Mouse (Mus musculus): ENCODE results near the gene Rpl18. TPM values are rescaled to one million over a fixed set of nuclear protein-coding genes. Genes with fewer than 3 reads are reported as not detected.

The Rpl18 gene
- total RNA-seq (2023): 100 to 1,000 TPM; 782 to 910 TPM

GRCm38 (mm10) chr7:45715090-45715708 lies at the start of gene Rpl18:
Gene Rpl18 (plus strand): TSS chr7:45715457.

DNA sequence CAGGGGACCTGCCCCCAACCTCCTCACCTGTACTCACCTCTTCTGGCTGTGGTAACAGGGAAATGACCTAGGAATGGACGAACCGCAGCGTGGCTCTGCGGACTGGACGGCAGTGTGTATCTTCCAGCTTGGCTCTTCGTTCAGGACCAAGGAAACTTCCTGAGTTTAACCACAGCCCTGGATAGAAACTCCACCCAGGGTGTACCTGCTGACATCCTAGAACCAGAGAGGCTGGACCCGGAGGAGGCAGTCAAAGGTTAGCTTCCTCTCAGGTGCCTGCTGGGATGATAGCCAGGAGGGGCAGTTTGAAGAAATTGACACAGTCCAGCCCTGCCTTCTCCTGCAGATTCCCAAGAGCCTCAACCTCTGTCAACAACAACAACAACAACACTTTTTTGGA lies 49.1 kb upstream of the Rpl18 start, which contains the start of gene Fut2:
Fut2 (minus strand) TSS at position 234 of the 400 bp plus-strand sequence.

DNA sequence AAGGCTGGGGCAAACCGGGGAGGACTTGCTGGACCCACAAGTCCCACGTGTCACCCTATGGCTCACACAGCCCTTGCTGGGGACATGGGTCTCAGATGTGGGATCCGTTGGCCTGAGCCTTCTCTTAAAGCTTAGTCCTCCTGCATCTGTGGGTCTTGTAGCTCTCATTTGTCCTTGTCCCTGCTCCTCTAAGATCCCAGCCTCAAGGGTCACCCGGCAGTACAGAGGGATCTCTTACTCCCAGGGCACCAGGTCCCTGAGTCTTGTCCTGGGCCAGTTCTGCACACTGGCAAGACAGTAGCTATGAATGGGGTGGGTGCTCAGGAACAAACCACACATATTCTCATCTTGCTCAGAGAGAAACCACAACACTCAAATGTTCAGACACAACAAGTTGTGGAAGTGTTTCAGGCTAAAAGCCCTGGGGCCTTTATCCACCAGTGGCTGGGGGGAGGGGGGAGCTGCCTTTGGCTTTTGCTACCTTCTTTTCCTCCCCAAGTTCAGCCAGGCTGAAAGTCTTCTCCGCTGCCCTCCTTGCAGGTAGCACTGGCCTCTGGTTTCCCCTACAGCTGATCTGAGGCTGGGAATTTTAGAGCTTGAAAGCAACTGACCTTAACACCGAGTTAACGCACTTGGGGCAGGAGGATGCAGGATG lies 31.7 kb upstream of the Rpl18 start, which contains the start of gene Ntn5:
Ntn5 (plus strand) TSS at position 627 of the 655 bp plus-strand sequence.

DNA sequence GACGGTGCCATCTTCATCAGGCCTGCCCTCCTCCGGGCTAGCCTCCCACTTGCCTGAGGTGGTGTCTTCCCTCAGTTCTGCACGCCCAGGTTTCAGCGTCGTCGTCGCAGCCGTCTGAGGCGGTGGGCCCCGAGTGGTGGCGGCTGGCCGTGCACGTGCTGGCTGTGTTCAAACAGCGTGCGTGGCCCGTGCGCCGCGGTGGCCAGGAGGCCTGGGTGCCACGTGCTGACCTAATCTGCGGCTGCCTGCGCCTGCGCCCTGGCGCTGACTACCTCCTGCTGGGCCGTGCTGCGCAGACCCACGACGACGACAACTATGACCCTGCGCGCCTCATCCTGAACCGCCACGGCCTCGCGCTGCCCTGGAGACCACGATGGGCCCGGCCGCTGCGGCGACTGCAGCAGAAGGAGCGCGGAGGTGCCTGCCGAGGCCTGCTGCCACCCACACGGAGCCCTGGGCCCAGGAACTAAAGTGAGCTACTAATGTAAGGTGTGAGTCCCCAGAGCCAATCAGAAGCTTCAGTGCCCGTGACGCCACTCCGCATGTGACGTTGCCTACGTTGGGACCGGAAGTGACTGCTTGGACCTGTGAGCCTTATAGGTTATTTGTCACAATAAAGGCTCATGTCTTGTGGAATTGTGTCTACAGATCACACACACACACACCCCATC lies 21.2 kb upstream of the Rpl18 start, which contains the start of gene Sec1:
Sec1 (minus strand) TSS at position 482 of the 671 bp plus-strand sequence.

GRCm38 (mm10) chr7:45699523-45700141 lies 15.6 kb upstream of the Rpl18 start, which contains the start of gene Car11:
Gene Car11 (plus strand): TSS chr7:45699843.

DNA sequence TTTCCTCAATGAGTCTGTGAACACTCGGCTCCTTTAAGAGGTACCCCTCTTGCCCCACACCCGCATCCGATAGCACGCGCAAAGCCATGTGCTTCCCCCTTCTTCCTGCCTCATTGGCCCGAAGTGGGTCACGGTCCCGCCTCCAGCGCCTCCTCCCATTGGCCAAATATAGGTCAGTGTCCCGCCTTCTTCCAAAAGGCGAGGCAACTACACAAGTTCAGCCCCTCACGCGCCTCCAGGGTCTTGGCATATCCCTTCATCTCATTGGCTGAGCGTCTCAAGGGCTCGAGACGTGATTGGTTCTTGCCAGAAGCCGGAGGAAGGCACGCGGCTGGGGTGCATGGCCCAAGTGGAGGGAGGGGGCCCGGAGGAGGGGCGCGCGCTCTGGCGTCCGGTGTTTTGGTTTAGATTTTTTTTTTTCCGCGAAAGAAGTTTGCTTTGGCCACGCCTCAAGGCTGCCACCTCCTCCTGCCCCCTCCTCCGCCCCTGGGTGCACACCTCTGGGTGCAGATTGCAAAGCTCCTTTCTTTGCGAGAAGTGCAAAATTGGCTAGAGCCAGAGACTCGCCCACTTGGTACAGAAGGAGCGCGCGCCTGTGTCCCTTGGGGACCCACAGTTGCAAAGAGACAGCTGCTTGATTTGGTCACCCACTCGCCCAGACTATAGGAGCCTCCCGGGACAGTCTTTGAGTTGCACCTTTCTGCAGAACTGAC lies 10.4 kb upstream of the Rpl18 start, which contains the start of gene Dbp:
Dbp (plus strand) TSS at position 359 of the 713 bp plus-strand sequence.

GRCm38 (mm10) chr7:45717918-45718297 lies 2.7 kb downstream of the Rpl18 start, which contains the start of gene Sphk2:
Gene Sphk2 (minus strand): TSS chr7:45718002.

GRCm38 (mm10) chr7:45720413-45721233 lies 5.4 kb downstream of the Rpl18 start, which contains the start of gene Fam83e:
Gene Fam83e (plus strand): TSS chr7:45721212.

GRCm38 (mm10) chr7:45725713-45726112 lies 10.5 kb downstream of the Rpl18 start, which contains the start of gene Spaca4:
Gene Spaca4 (minus strand): TSS chr7:45725813.

Other genes with a start within 250 kb of the Rpl18 start
- gene Bax, start 248.6 kb upstream of the Rpl18 start, total RNA-seq (2023): 10 to 100 TPM; 42.0 to 45.1 TPM
- not detected for gene Tulp2, start 233.6 kb upstream of the Rpl18 start, total RNA-seq (2023)
- gene Gm45808, start 228.6 kb upstream of the Rpl18 start, total RNA-seq (2023): 1 to 10 TPM; 1.2 to 2.5 TPM
- gene Dhdh, start 226.7 kb upstream of the Rpl18 start, total RNA-seq (2023): 1 to 10 TPM; 5.9 to 6.1 TPM
- gene Nucb1, start 205.1 kb upstream of the Rpl18 start, total RNA-seq (2023): 100 to 1,000 TPM; 111 to 114 TPM
- gene Ppp1r15a, start 189.2 kb upstream of the Rpl18 start, total RNA-seq (2023): 100 to 1,000 TPM; 253 to 370 TPM
- under 1 TPM in 1 of 2 experiments, not detected in 1; 0.15 TPM for gene Plekha4, start 189.1 kb upstream of the Rpl18 start, total RNA-seq (2023)
- gene Hsd17b14, start 160.6 kb upstream of the Rpl18 start, total RNA-seq (2023): not detected
- gene Bcat2, start 145.3 kb upstream of the Rpl18 start, total RNA-seq (2023): 10 to 100 TPM; 39.9 to 42.5 TPM
- gene Fgf21, start 100.0 kb upstream of the Rpl18 start, total RNA-seq (2023): not detected
- gene Fut1, start 98.2 kb upstream of the Rpl18 start, total RNA-seq (2023): under 1 TPM in 1 of 2 experiments, not detected in 1; 0.22 TPM
- not detected for gene Izumo1, start 93.6 kb upstream of the Rpl18 start, total RNA-seq (2023)
- gene Rasip1, start 88.0 kb upstream of the Rpl18 start, total RNA-seq (2023): 1 to 10 TPM; 1.9 to 2.0 TPM
- under 1 TPM; 0.13 to 0.73 TPM for gene Mamstr, start 75.5 kb upstream of the Rpl18 start, total RNA-seq (2023)
- gene Fut2, start 49.1 kb upstream of the Rpl18 start, total RNA-seq (2023): not detected
- gene Ntn5, start 31.4 kb upstream of the Rpl18 start, total RNA-seq (2023): not detected
- under 1 TPM in 1 of 2 experiments, not detected in 1; 0.26 TPM for gene Sec1, start 21.1 kb upstream of the Rpl18 start, total RNA-seq (2023)
- gene Car11, start 15.6 kb upstream of the Rpl18 start, total RNA-seq (2023): not detected
- 1 to 10 TPM; 5.3 TPM for gene Dbp, start 10.4 kb upstream of the Rpl18 start, total RNA-seq (2023)
- gene Sphk2, start 2.5 kb downstream of the Rpl18 start, total RNA-seq (2023): 10 to 100 TPM; 39.2 to 41.2 TPM
- under 1 TPM; 0.55 to 0.64 TPM for gene Fam83e, start 5.8 kb downstream of the Rpl18 start, total RNA-seq (2023)
- gene Spaca4, start 10.4 kb downstream of the Rpl18 start, total RNA-seq (2023): not detected
- gene Lmtk3, start 68.3 kb downstream of the Rpl18 start, total RNA-seq (2023): not detected
- not detected for gene Sult2b1, start 69.2 kb downstream of the Rpl18 start, total RNA-seq (2023)
- gene Cyth2, start 99.1 kb downstream of the Rpl18 start, total RNA-seq (2023): 10 to 100 TPM; 68.3 to 83.9 TPM
- under 1 TPM; 0.20 to 0.33 TPM for gene Kcnj14, start 109.3 kb downstream of the Rpl18 start, total RNA-seq (2023)
- gene Grwd1, start 115.5 kb downstream of the Rpl18 start, total RNA-seq (2023): 1 to 10 TPM; 5.4 to 5.9 TPM
- 10 to 100 TPM; 65.3 to 69.5 TPM for gene Kdelr1, start 157.3 kb downstream of the Rpl18 start, total RNA-seq (2023)
- gene Grin2d, start 162.9 kb downstream of the Rpl18 start, total RNA-seq (2023): under 1 TPM; 0.15 to 0.22 TPM
- gene Syngr4, start 181.3 kb downstream of the Rpl18 start, total RNA-seq (2023): under 1 TPM; 0.82 to 0.85 TPM
- 1 to 10 TPM; 7.0 to 7.5 TPM for gene Tmem143, start 181.5 kb downstream of the Rpl18 start, total RNA-seq (2023)
- 100 to 1,000 TPM; 379 to 407 TPM for gene Emp3, start 205.9 kb downstream of the Rpl18 start, total RNA-seq (2023)
- gene Ccdc114, start 208.6 kb downstream of the Rpl18 start, total RNA-seq (2023): 1 to 10 TPM; 4.8 to 7.6 TPM

Measured in neutrophil, adult 83 days (primary cell).